Mouse (Mus musculus) midbrain, embryonic 15.5 days (tissue): ENCODE results near the gene Inip. TPM values are rescaled to one million over a fixed set of nuclear protein-coding genes. Genes with fewer than 3 reads are reported as not detected.

ENCODE experiments used
- ATAC-seq: fragments of 200-750 bp; cut with Nextera tagmentation; replicated peaks from 2 replicates; pipeline ENCODE4 v1.8.0; 2017; ENCODE audit warnings: moderate TSS enrichment
- H3K27ac ChIP-seq: fragments of 300-500 bp; sonication (generic); 2 replicates; pipeline ENCODE4 v1.5.1; 2015; ENCODE audit warnings: mild to moderate bottlenecking, inconsistent platforms
- H3K27me3 ChIP-seq: fragments of 300-500 bp; sonication (generic); replicated peaks from 2 replicates; pipeline ENCODE4 v1.6.1; 2015; ENCODE audit warnings: inconsistent platforms
- H3K36me3 ChIP-seq: fragments of 300-500 bp; sonication (generic); replicated peaks from 2 replicates; pipeline ENCODE4 v1.6.1; 2015; ENCODE audit warnings: inconsistent platforms
- H3K4me1 ChIP-seq: fragments of 300-500 bp; sonication (generic); 2 replicates; pipeline ENCODE4 v1.6.1; 2015; ENCODE audit warnings: inconsistent platforms
- H3K4me2 ChIP-seq: fragments of 300-500 bp; sonication (generic); 2 replicates; pipeline ENCODE4 v1.6.1; 2015; ENCODE audit warnings: inconsistent platforms, mild to moderate bottlenecking, moderate library complexity
- H3K4me3 ChIP-seq: fragments of 300-500 bp; sonication (generic); 2 replicates; pipeline ENCODE4 v1.5.1; 2015; ENCODE audit warnings: mild to moderate bottlenecking, inconsistent platforms
- H3K9ac ChIP-seq: fragments of 300-500 bp; sonication (generic); 2 replicates; pipeline ENCODE4 v1.6.1; 2015; ENCODE audit warnings: mild to moderate bottlenecking, inconsistent platforms
- H3K9me3 ChIP-seq: fragments of 300-500 bp; sonication (generic); 2 replicates; pipeline ENCODE4 v1.6.1; 2016; ENCODE audit warnings: inconsistent platforms
- WGBS: fragments of 180-500 bp; shearing (Covaris S2); methylation state at CpG from one replicate; pipeline ENCODE4 v1.1.7; 2015; ENCODE audit warnings: mixed read lengths; 5-methylcytosine and 5-hydroxymethylcytosine counted together
- polyA plus RNA-seq: library from polyadenylated mRNA; unstranded; fragments of >200 nt; fragmentation: Nextera tagmentation; extraction: Ambion mirVana; gene quantifications from 2 replicates; pipeline ENCODE4 v1.2.1, GENCODE M21; 2015

Gene Inip
- polyA plus RNA-seq, 1 experiment from 2014 or later, result 61.4 TPM

DNA sequence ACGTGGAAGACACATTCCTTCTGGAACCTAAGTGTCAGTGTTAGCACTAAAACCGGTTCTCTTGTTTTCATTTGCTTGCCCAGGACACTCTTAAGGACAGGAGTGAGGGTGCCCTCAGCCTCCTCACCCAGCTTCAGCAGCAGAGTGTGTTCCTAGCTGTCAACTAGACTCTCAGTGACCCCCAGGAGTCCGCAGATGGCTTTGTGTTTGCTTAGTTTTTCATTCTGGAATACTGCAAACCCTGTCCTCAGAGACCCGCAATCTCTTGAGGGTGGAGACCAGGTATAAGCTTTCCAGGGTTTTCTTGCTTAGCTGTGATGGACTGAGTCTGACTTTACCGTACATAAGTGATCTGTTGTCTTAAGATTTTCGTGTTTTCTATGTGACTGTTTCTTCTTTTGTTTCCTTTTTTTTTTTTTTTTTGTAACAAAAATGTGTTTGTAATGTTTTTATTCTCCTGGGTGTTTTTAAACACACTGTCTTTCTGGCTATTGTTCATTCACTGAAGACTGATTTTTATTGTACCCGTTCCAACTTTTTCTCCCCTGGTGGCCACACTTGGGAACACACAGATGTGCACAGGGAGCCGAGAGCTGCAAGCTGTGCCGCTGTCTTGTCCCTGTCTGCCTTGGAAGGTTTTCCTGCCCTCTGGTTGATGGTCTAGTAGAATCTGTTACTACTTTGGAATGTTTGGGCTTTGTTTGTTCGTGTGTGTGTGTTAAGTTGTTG lies 40.6 kb downstream of the Inip start:
- H3K4me3 ChIP-seq, result no peak overlapping the region
- H3K4me2 ChIP-seq, result no peak overlapping the region
- H3K9me3 ChIP-seq, result no peaks in the 10 kb centered on the region
- H3K36me3 ChIP-seq, result no peaks in the 10 kb centered on the region
- no peak overlapping the region for H3K27ac ChIP-seq
- no peak for ATAC-seq
- no peak overlapping the region for H3K9ac ChIP-seq
- H3K27me3 ChIP-seq, result no peaks in the 10 kb centered on the region
- peaks cover 9% of the 10 kb centered on the region; the same call in 1 of the 2 replicates for H3K4me1 ChIP-seq
- 57% methylated on average over 10 of the region's 10 CpGs for WGBS

DNA sequence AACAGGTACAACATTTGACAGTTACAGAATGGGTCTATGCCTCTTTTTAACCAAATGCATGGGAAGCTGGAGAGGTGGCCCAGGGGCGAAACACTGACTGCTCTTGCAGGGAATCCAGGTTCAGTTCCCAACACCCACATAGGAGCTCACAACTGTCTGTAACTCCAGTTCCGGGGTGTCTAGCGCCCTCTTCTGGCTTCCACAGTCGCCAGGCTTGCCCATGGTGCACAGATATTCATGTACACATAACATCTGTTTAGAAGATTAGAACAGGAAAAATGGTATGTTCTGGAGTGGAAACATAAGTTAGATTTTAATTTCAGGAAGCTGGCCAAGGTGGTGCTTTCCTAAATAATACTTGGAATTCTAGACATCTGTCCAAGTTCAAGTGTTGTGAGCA lies 41.4 kb downstream of the Inip start:
- Histone ChIP-seq H3K27me3 (no peaks in the 10 kb centered on the region), H3K9me3 (no peaks in the 10 kb centered on the region), H3K4me3 (no peak overlapping the region), H3K36me3 (no peaks in the 10 kb centered on the region), H3K9ac (no peak overlapping the region), H3K4me2 (no peak overlapping the region), H3K4me1 (0 out of 2 replicates have a peak, but pooled peaks cover under 1% of the 10 kb centered on the region), H3K27ac (no peak overlapping the region)
- ATAC-seq, result no peak
- 78% methylated on average over 4 of the region's 4 CpGs for WGBS

DNA sequence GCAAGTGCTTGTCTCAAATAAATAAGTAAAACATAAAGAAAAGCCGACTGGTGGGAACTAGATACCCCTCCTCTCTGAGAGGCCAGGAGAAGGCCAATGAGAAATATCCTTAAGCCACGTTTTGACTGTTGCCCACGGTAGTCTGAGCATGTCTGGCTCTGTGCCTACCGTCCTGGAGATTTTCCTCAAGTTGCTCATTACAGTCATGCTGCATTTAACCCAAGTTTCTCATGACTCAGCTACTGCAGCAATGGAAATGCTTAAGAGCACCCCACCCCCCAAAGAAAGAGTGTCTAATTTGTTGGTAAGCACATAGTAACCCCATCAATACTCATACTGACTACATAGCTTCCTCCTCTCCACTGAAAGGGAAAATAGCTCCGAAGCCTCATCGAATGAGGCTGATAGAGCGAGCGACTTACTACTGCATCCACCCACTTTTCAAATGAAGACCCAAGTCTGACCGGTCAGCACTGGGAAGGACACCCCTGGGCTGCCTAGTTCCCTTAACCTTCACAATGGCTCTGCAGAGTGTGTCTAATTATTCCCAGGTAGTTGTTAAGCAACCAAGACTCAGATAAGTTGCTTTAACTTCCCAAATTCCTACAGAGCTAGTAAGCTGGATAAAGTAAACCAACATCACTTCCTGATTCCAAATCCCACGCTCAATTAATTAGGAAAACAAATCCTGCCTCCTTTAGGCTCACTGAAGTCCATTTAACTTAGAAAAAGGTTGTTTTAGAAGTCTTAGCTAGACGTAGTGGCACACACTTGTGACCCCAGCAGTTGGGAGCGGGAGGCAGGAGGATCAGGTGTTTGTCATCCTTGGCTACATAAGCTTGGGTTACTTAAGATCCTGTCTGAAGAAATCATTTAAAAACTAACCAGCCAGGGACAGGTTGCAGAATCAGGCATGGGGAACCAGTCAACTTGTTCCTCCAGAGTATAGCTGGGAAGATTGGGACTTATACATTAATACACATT lies 43.6 kb downstream of the Inip start:
- 79% methylated on average over 12 of the region's 12 CpGs for WGBS
- Histone ChIP-seq H3K4me2 (no peak overlapping the region), H3K4me1 (no peaks in the 10 kb centered on the region; the same call in 1 of the 2 replicates), H3K27ac (no peak overlapping the region), H3K27me3 (no peaks in the 10 kb centered on the region), H3K9me3 (no peaks in the 10 kb centered on the region), H3K36me3 (0 out of 2 replicates have a peak, but pooled peaks cover 3% of the 10 kb centered on the region), H3K9ac (no peak overlapping the region), H3K4me3 (no peak overlapping the region)
- ATAC-seq, result no peak

DNA sequence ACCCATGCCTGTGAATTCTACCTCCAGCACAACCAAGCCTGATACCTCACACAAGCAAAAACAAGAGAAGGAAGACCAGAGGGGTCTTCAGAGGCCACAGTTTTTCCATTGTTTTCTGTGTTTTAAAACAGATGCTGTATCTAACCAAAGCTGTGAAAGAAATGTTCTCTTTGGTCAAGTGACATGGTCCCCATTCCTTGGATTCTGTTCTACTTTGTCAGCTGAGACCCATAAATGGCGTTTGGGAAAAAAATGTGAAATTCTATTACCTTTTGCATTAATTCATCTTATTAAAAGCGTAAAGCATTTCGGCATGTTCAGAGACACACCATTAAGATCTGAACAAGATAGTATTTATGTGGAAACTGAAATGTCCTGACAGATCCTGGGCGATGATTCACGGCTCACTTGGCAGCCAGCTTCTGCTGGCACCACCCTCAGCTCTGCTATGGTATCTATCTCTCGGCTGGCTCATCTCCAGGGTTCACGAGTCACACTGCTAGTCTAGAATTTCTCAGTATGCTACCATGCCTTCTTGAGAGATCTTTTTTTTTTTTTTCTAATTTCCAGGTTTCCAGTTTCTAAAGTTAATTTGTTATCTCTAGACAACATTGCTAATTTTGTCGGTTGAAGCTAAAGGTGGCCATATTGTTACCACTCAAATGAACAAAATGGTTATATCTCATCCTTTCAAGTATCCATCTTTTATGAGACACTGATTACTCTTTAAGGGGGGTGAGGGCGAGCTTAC lies 44.9 kb downstream of the Inip start:
- H3K27ac ChIP-seq, result no peak overlapping the region
- WGBS, result 82% methylated on average over 9 of the region's 9 CpGs
- ATAC-seq, result no peak

DNA sequence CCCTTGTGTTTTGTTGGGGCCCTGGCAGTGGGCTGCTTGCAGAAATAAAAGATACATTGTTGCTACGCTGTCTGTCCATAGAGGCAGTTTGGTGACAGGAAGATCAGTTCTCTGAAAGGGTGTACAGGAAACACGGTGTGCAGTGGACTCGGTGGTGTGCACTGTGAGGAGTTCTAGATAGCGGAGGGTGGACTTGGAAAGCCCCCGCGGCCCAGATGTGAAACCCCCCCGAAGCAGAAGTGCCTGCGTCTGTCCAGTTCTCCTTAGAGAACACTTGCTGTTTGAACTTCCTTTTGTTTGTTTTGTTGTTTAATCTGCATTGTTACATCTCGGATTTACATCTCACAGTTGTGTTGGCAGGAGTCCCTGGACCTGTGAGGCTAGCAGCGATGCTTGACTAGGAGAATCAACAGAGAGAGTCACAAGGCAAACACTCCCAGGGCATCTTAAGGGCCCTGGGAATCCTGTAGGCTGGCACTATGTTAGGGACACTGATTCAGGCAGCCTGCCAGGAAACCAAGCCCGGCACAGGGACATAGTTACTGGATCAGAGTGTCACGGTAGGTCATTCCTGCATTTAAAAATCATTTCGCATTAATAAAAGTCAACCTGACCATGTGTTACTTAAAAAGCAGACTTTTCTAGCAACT lies 47.8 kb downstream of the Inip start:
- ATAC-seq, result no peak
- Histone ChIP-seq H3K4me2 (no peak overlapping the region), H3K9me3 (no peaks in the 10 kb centered on the region), H3K36me3 (0 out of 2 replicates have a peak, but pooled peaks cover 3% of the 10 kb centered on the region), H3K27ac (no peak overlapping the region), H3K4me1 (no peaks in the 10 kb centered on the region; the same call in 1 of the 2 replicates), H3K9ac (no peak overlapping the region), H3K27me3 (no peaks in the 10 kb centered on the region), H3K4me3 (no peak overlapping the region)
- 60% methylated on average over 13 of the region's 13 CpGs for WGBS

More for the DNA sequence above, 44.9 kb downstream of the Inip start:
- Histone ChIP-seq H3K9ac (no peak overlapping the region), H3K4me2 (no peak overlapping the region), H3K9me3 (no peaks in the 10 kb centered on the region), H3K36me3 (0 out of 2 replicates have a peak, but pooled peaks cover 3% of the 10 kb centered on the region), H3K4me1 (no peaks in the 10 kb centered on the region; the same call in 1 of the 2 replicates), H3K4me3 (no peak overlapping the region), H3K27me3 (no peaks in the 10 kb centered on the region)

DNA sequence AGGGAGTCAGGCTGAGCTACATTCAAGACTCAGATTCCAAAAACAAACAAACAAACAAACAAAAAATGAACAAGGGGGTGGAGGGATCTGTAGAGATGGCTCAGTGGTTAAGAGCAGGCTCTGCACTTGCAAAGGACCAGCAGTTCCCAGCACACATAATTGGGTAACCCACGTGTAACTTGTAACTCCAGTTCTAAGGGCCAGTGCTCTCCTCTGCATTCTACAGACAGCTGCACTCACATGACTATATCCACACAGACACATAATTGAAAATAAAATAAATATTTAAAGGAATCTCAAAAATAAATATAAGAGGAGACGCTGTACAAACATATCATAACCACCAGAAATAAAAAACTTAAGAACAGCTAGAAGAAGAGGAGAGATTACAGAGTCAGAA lies 61.5 kb downstream of the Inip start:
- Histone ChIP-seq H3K9ac (no peak overlapping the region), H3K27ac (no peak overlapping the region), H3K4me2 (no peak overlapping the region), H3K27me3 (no peaks in the 10 kb centered on the region), H3K4me1 (no peaks in the 10 kb centered on the region), H3K9me3 (no peaks in the 10 kb centered on the region), H3K4me3 (no peak overlapping the region), H3K36me3 (no peaks in the 10 kb centered on the region; the same call in 1 of the 2 replicates)
- WGBS, result 86% methylated on average over 2 of the region's 2 CpGs
- ATAC-seq, result no peak

DNA sequence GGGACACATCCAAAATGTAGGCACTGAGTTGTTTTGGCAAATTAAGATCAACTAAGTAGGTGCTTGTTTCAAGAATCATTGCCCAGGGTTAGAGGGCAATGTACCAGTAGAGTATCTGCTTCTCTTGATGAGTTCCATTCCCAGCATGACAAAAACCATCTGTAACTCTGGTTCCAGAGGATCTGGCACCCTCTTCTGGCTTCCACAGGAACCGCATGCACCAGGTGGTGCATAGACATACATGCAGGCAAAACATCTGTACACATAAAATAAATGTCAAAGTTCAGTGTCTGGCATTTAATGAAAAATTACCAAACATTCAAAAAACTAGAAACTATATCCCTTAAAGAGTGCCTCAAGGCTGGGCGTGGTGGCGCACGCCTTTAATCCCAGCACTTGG lies 62.1 kb downstream of the Inip start:
- 97% methylated on average over 4 of the region's 4 CpGs for WGBS
- H3K27ac ChIP-seq, result no peak overlapping the region
- no peaks in the 10 kb centered on the region for H3K27me3 ChIP-seq
- ATAC-seq, result no peak
- no peak overlapping the region for H3K4me3 ChIP-seq
- no peaks in the 10 kb centered on the region; the same call in 1 of the 2 replicates for H3K36me3 ChIP-seq
- H3K9me3 ChIP-seq, result no peaks in the 10 kb centered on the region
- no peak overlapping the region for H3K4me2 ChIP-seq
- no peaks in the 10 kb centered on the region for H3K4me1 ChIP-seq
- no peak overlapping the region for H3K9ac ChIP-seq

DNA sequence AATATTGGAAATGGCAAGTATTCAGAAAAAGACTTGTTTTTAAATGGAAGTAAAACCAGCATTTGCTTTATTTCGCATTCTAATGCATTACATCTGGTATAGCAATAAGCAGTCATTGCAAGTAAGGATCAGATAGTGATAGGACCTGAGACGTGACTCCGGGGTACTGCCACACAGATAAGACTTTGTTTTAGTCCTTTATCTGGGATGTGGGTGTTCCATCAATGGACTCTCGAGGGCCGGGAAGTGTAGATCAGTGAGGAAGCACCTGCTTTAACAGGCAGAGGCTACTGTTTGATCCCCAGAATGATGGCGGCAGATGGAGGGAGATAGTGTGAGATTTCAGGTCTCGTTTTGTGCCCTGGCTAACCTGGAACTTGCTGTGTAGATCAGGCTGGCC lies 69.8 kb downstream of the Inip start:
- Histone ChIP-seq H3K36me3 (no peaks in the 10 kb centered on the region), H3K27me3 (no peaks in the 10 kb centered on the region), H3K4me2 (no peak overlapping the region), H3K4me1 (peaks cover 6% of the 10 kb centered on the region; the same call in 1 of the 2 replicates), H3K9ac (no peak overlapping the region), H3K4me3 (no peak overlapping the region), H3K27ac (no peak overlapping the region), H3K9me3 (no peaks in the 10 kb centered on the region)
- WGBS, result 93% methylated on average over 7 of the region's 7 CpGs
- ATAC-seq, result no peak

DNA sequence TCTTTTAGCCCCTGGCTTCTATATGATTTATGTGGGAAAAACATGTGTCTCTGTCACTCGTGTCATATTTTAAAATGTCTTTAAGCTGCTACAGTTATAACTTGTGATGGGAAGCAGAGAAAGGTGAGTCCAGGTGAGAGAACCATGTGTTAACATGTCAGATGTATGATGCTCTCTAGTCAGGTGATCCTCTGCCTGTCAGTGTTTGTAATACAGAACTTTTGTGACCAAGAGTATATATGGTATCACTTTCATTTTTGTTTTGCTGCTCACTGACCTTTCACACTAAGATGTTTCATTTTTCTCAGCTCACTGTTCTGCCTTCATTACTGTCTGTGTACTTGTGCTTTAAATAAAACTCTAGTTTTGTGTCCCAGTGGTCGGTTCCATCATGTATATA lies 72.5 kb downstream of the Inip start:
- Histone ChIP-seq H3K4me1 (peaks cover 6% of the 10 kb centered on the region; the same call in 1 of the 2 replicates), H3K9ac (no peak overlapping the region), H3K4me3 (no peak overlapping the region), H3K9me3 (no peaks in the 10 kb centered on the region), H3K27ac (no peak overlapping the region), H3K27me3 (no peaks in the 10 kb centered on the region), H3K4me2 (no peak overlapping the region), H3K36me3 (no peaks in the 10 kb centered on the region)
- ATAC-seq, result no peak
- 97% methylated on average over 2 of the region's 2 CpGs for WGBS

DNA sequence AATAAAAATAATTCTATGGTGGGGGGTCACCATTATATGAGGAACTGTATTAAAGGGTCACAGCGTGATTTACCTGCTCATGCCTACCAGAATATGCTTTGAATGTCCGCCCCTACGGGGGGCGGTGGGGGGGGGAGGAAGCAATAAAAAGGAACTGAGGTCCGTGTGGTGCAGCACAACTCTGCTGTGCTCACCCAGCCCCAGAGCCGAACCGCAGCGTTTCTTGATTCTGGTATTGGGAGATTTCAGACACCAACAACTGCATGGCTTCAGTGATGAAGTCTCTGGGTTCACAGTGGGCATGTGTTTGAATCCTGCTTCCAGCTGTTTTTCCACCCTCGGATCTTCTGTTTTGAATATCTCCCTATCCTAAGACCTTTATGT lies 73.5 kb downstream of the Inip start:
- no peak for ATAC-seq
- no peaks in the 10 kb centered on the region for H3K27me3 ChIP-seq
- WGBS, result 73% methylated on average over 9 of the region's 9 CpGs

DNA sequence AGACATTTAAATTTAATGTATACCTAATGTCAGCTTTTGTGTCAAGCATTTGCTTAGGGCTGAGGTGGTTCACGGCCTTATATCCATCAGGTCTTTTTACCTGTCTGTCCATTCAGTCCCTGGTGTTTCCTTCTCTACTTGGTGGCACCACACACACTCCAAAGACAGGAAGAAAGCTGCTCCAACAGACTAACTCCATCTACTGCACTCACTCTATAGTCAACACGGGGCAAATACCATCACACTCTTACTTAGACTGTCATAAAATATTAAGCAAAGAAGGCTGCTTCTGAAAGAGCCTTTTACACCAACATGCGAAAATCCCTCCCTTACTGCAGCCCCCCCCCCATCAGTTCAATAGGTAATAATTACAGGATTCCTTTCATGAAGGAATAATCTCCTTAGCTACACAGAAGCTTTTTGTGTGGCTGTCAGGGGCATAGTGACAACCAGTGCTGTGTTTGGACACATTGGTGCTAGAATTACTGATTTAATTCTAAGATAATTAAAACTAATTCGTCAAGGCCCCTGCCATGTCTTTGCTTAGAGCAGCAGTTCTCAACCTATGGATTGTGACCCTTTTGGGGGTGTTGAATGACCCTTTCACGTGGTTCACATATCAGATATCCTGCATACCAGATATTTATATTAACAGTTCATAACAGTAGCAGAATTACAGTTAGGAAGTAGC lies 74.1 kb downstream of the Inip start:
- H3K9me3 ChIP-seq, result no peaks in the 10 kb centered on the region
- no peak overlapping the region for H3K4me3 ChIP-seq
- no peak overlapping the region for H3K27ac ChIP-seq
- ATAC-seq, result peak; percentile 48
- H3K9ac ChIP-seq, result no peak overlapping the region
- no peaks in the 10 kb centered on the region for H3K36me3 ChIP-seq
- H3K27me3 ChIP-seq, result no peaks in the 10 kb centered on the region
- peaks cover 6% of the 10 kb centered on the region; the same call in 1 of the 2 replicates for H3K4me1 ChIP-seq
- WGBS, result 36% methylated on average over 5 of the region's 5 CpGs
- H3K4me2 ChIP-seq, result no peak overlapping the region

More for the DNA sequence above, 73.5 kb downstream of the Inip start:
- Histone ChIP-seq H3K27ac (no peak overlapping the region), H3K4me3 (no peak overlapping the region), H3K9me3 (no peaks in the 10 kb centered on the region), H3K36me3 (no peaks in the 10 kb centered on the region), H3K4me2 (no peak overlapping the region), H3K4me1 (peaks cover 6% of the 10 kb centered on the region; the same call in 1 of the 2 replicates), H3K9ac (no peak overlapping the region)
